Mouse (Mus musculus): ENCODE measurements around the gene Slamf1. TPM values are rescaled to one million over a fixed set of nuclear protein-coding genes. Genes with fewer than 3 reads are reported as not detected.

Gene Slamf1
- polyA plus RNA-seq, 1 experiment: 4.5 TPM

DNA sequence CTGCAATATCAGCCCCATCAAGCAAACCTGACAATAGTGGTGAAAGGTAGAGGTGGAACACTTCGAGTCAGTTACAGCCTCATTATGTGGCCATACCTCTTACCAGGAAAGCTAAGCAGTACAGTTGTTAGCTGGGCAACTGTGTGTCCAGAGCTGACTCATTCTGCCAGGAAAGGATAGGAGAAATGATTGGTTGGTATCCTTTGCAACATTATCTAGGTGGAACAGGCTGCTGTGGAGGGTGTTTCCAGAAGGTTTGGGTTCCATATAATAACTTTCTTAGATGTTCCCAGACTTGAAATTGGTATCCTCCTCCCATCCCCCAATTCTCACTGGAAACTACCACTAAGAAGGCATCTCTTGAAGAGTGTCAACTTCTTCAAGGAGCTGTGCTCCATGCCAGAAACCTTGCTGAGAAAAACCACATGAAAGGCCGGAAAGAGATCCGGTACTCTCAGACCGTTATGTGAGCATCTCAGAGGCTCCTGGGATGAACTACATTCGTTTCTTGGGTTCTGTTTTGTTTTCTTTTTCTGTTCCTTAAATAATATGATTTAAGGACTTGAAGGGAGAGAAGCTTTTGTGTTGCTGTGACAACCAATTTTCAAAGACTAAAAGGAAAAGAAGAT is 15.5 kb downstream of the Slamf1 start:
- Histone ChIP-seq H3K36me3 (ENCODE audit: control insufficient read depth, insufficient read depth, low read length) (peaks cover 8% of the 10 kb centered on the region; the same call in 1 of the 2 replicates), H3K27ac (ENCODE audit: insufficient read depth, low read length) (peak overlapping the region; percentile 13; the same call in 1 of the 2 replicates), H3K4me3 (ENCODE audit: extremely low read depth, insufficient read depth, insufficient read length) (no peak overlapping the region), H3K27me3 (ENCODE audit: control insufficient read depth, insufficient read depth, low read length) (no peaks in the 10 kb centered on the region), H3K4me1 (ENCODE audit: control insufficient read depth, insufficient read depth, insufficient read length) (peaks cover 25% of the 10 kb centered on the region)
- WGBS: 68% methylated on average over 5 of the region's 5 CpGs
- DNase-seq (ENCODE audit: low read depth in 1 of 2, low spot score in 2 of 2): no peak
- no peak for TF ChIP-seq POLR2A (IDR thresholded peaks at IDR 0.05; ENCODE audit: low read depth, low read length)
- no peak for TF ChIP-seq CTCF (IDR thresholded peaks at IDR 0.05; ENCODE audit: extremely low read depth, insufficient read depth, insufficient read length, insufficient replicate concordance)

DNA sequence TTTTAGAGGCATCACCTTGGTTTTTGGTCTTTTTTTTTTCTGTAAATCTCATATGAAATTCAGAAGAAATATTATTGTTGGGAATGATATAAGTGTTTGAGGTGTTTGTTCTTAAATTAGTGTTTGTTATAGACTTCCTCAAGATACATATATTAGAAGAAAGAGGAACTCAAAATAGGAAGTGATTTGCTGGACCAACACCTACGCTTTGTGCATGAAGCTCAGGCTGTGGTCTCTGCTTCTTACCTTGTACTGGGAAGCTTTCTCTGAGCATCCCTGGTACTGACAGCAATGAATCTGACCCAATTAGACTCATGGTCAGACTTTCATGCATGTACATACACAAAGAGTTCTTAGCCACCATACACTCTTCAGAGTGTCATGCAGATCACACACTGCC is 18.9 kb downstream of the Slamf1 start:
- no peak overlapping the region for H3K4me3 ChIP-seq (ENCODE audit: extremely low read depth, insufficient read depth, insufficient read length)
- no peaks in the 10 kb centered on the region for H3K27me3 ChIP-seq (ENCODE audit: control insufficient read depth, insufficient read depth, low read length)
- H3K36me3 ChIP-seq (ENCODE audit: control insufficient read depth, insufficient read depth, low read length): peaks cover 4% of the 10 kb centered on the region; the same call in 1 of the 2 replicates
- TF ChIP-seq POLR2A (IDR thresholded peaks at IDR 0.05; ENCODE audit: low read depth, low read length) (no peak), CTCF (IDR thresholded peaks at IDR 0.05; ENCODE audit: extremely low read depth, insufficient read depth, insufficient read length, insufficient replicate concordance) (no peak)
- H3K4me1 ChIP-seq (ENCODE audit: control insufficient read depth, insufficient read depth, insufficient read length): peaks cover 35% of the 10 kb centered on the region
- 38% methylated on average over 1 of the region's 1 CpGs for WGBS
- no peak for DNase-seq (ENCODE audit: low read depth in 1 of 2, low spot score in 2 of 2)
- 0 out of 2 replicates have a peak overlapping the region, but pooled peaks have one; percentile 69 for H3K27ac ChIP-seq (ENCODE audit: insufficient read depth, low read length)

DNA sequence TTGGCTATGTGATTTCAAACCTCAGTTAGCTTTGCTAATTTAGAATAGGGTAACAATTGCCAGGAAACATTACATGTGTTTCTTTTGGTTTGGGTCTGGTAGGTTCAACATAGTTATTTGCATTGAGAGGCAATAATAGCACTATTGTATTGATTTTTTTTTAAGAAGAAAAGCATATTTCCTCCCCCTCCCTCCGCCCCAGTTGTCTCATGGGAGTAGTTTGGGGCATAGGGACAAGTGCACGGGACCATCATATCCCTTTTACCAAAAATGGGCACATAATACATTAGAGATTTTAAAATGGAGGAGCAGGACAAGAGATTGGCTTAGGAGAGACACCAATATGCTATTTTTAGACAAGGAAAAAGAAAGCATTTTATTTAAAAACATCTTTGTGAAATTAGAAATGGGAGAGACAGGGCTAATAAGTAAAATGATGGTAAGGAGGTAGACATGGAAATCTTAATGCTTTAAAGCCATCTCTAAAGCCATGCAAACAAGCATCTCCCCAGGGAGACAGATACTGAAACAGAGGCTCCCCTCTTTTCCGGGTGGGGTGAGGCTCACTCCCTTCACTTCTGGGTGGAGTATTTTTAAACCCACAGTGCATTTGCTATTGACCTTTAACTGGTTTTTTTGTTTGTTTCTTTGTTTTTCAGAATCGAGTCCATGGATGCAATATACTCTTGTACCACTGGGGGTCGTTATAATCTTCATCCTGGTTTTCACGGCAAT is 20.5 kb downstream of the Slamf1 start:
- Histone ChIP-seq H3K27ac (ENCODE audit: insufficient read depth, low read length) (no peak overlapping the region; the same call in 1 of the 2 replicates), H3K4me3 (ENCODE audit: extremely low read depth, insufficient read depth, insufficient read length) (no peak overlapping the region), H3K4me1 (ENCODE audit: control insufficient read depth, insufficient read depth, insufficient read length) (peaks cover 27% of the 10 kb centered on the region), H3K27me3 (ENCODE audit: control insufficient read depth, insufficient read depth, low read length) (no peaks in the 10 kb centered on the region), H3K36me3 (ENCODE audit: control insufficient read depth, insufficient read depth, low read length) (peaks cover 10% of the 10 kb centered on the region)
- DNase-seq (ENCODE audit: low read depth in 1 of 2, low spot score in 2 of 2): peak; percentile 42 to 53
- 45% methylated on average over 6 of the region's 6 CpGs for WGBS
- TF ChIP-seq POLR2A (IDR thresholded peaks at IDR 0.05; ENCODE audit: low read depth, low read length) (no peak), CTCF (IDR thresholded peaks at IDR 0.05; ENCODE audit: extremely low read depth, insufficient read depth, insufficient read length, insufficient replicate concordance) (no peak)

DNA sequence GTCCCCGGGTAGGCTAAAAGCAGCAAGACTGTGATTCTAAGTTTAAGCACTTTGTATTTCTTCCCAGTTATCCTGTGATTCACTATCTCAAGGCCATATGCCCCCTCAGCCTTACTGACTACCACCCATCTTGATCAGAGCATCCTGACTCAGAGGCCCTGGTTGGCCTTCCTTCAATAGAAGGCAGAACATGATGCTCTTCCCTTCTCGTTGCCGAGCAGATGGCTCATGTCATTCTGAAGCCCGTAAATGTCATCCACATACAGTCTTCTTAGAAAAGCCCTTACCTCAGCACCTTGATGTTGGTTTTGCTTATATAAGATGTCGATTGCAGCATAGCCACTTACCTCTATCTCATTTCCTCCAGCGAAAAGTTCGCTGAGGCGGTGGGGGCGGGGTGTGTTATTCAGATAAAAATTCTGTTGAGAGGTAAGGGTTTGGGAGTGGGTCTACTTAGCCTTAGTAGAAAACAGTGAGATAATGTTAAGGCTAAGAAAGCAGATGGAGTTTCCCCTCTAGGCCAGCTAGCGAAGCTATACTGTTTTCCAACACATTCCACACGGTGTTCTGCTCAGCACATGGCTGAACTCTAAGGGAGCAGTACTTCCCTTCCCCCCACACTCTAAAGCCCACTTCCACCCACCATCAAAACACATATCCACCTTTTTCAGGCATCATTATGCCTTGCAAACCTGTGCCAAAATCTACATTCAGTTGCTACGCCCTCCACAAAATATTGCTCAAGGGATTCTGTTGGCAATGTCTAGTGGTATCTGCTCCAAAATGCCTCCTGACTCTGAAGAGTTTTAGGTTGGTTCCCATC is 21.7 kb downstream of the Slamf1 start:
- TF ChIP-seq POLR2A (IDR thresholded peaks at IDR 0.05; ENCODE audit: low read depth, low read length): no peak
- no peak for TF ChIP-seq CTCF (IDR thresholded peaks at IDR 0.05; ENCODE audit: extremely low read depth, insufficient read depth, insufficient read length, insufficient replicate concordance)
- 54% methylated on average over 12 of the region's 12 CpGs for WGBS
- no peaks in the 10 kb centered on the region for H3K27me3 ChIP-seq (ENCODE audit: control insufficient read depth, insufficient read depth, low read length)
- H3K27ac ChIP-seq (ENCODE audit: insufficient read depth, low read length): peak overlapping the region; percentile 3; the same call in 1 of the 2 replicates
- no peak for DNase-seq (ENCODE audit: low read depth in 1 of 2, low spot score in 2 of 2)
- H3K4me3 ChIP-seq (ENCODE audit: extremely low read depth, insufficient read depth, insufficient read length): no peak overlapping the region
- H3K36me3 ChIP-seq (ENCODE audit: control insufficient read depth, insufficient read depth, low read length): peaks cover 10% of the 10 kb centered on the region
- peaks cover 26% of the 10 kb centered on the region for H3K4me1 ChIP-seq (ENCODE audit: control insufficient read depth, insufficient read depth, insufficient read length)

DNA sequence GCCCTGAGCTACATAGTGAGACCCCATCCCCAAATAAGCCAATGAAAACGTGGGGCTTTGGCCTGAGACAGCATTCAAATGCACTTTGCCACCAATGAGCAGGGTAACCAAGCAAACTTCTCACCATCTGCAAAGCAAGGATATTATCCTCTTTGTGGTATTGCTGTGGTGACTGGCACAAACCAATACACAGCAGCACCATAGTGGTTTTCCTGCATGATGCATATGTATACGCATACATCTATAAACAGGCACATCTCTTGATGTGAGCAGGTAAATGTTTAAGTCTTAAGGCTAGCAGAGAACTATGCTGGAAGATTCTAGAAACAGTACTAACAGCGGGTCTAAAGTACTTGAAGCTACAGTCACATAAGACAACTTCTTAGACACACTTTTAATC is 22.5 kb downstream of the Slamf1 start:
- Histone ChIP-seq H3K4me1 (ENCODE audit: control insufficient read depth, insufficient read depth, insufficient read length) (peaks cover 24% of the 10 kb centered on the region), H3K36me3 (ENCODE audit: control insufficient read depth, insufficient read depth, low read length) (peaks cover 10% of the 10 kb centered on the region), H3K27ac (ENCODE audit: insufficient read depth, low read length) (no peak overlapping the region), H3K4me3 (ENCODE audit: extremely low read depth, insufficient read depth, insufficient read length) (no peak overlapping the region), H3K27me3 (ENCODE audit: control insufficient read depth, insufficient read depth, low read length) (no peaks in the 10 kb centered on the region)
- DNase-seq (ENCODE audit: low read depth in 1 of 2, low spot score in 2 of 2): no peak
- TF ChIP-seq POLR2A (IDR thresholded peaks at IDR 0.05; ENCODE audit: low read depth, low read length): no peak
- no peak for TF ChIP-seq CTCF (IDR thresholded peaks at IDR 0.05; ENCODE audit: extremely low read depth, insufficient read depth, insufficient read length, insufficient replicate concordance)
- WGBS: 63% methylated on average over 3 of the region's 3 CpGs

DNA sequence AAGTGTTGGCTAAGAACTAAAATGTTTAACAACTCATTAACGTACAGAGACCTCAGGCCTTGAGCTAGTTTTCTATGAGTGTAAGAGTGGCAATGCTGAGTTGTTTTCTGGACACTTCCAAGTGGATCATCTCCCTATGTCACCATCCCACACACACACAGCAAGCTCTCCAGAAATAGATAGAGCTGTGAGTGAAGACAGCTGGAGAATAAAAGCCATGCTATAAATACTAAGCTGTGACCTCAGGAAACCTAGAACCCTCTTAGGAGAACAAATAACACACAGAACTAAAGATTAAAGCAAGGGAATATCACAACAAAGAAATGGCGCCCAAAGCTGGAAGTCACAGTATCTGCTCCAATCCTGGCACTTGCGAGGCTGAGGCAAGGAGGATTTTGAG is 24.6 kb downstream of the Slamf1 start:
- Histone ChIP-seq H3K27me3 (ENCODE audit: control insufficient read depth, insufficient read depth, low read length) (no peaks in the 10 kb centered on the region), H3K4me3 (ENCODE audit: extremely low read depth, insufficient read depth, insufficient read length) (no peak overlapping the region), H3K36me3 (ENCODE audit: control insufficient read depth, insufficient read depth, low read length) (peaks cover 10% of the 10 kb centered on the region), H3K27ac (ENCODE audit: insufficient read depth, low read length) (no peak overlapping the region), H3K4me1 (ENCODE audit: control insufficient read depth, insufficient read depth, insufficient read length) (peaks cover 12% of the 10 kb centered on the region; the same call in 1 of the 2 replicates)
- WGBS: 88% methylated on average over 3 of the region's 3 CpGs
- TF ChIP-seq CTCF (IDR thresholded peaks at IDR 0.05; ENCODE audit: extremely low read depth, insufficient read depth, insufficient read length, insufficient replicate concordance) (no peak), POLR2A (IDR thresholded peaks at IDR 0.05; ENCODE audit: low read depth, low read length) (no peak)
- DNase-seq (ENCODE audit: low read depth in 1 of 2, low spot score in 2 of 2): no peak

All from spleen, adult 2 months (tissue).